Mouse (Mus musculus) adrenal gland, adult (tissue): ENCODE measurements around the gene Fgr.
A peak's percentile ranks its signal among the peaks of the same experiment; 100 is the strongest.

Experiments used
- DNase-seq, 2 experiments: peaks; one replicate each; pipeline ENCODE4 v3.0.0; 2022 to 2023; ENCODE audit warnings: low spot score in 1 of 2; ENCODE audit not compliant: inconsistent age in 2 of 2

Fgr gene

DNA sequence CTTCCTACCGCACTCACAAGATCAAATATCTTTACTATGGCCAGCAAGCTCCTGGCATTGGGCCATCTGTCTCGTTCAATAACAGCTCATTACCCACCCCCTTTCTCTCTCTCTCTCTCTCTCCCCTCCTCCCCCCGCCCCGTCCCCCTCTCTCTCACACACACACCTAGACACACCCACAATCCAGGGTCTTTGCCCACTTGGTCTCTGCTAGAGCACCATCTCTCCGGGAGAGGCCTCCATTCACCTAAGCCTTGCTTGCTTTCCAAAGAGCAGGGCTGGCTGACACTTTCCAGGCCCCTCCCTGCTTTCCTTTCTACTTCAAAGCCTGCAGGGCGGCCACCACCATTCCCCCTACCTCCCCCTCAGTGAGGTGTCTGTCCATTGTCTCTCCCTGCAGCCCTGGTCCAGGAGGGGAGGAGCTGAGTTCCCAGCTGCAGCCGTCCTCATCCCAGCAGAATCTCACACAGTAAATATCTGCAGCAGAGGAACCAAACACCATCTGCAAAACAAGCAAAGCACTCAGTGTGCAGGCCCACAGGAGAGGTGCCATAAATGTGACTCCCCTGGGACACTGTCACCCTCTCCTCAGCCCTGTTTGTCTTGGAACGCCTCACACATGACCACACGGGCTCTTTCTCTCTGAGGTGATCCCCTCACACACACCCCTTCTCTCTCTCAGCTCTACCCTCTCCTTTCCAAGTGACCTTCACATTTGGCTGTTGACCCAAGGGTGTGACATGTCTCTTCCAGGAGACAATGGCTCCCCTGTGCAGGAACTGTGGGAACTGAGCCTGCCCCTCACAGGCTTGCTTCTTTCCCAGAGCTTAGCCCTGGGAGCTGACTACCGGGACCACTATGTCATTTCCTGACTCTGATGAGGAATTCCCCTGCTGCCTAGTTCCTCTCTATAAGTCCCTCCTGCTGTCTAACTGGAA, 14.9 kb upstream of the Fgr start:
- peak; percentile 44 to 69 for DNase-seq

DNA sequence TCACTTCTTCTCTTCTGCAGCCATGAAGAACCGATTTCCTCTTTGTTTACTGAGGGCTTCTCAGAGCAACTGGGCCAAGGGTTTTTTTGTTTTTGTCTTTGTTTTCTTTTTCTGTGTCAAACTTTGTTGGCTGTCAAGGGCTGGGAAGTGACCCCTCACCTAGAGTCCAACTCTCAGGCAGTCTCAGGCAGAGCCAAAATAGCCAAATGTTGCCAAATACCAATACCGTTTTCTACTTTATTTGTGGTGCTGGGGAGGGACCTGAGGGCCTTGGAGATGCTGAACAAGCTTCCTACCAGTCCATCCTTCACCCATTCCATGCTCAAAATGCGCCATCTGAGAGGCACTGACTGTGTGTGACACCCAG, 14.2 kb upstream of the Fgr start:
- peak in 1 of 2 experiments; percentile 57 for DNase-seq

DNA sequence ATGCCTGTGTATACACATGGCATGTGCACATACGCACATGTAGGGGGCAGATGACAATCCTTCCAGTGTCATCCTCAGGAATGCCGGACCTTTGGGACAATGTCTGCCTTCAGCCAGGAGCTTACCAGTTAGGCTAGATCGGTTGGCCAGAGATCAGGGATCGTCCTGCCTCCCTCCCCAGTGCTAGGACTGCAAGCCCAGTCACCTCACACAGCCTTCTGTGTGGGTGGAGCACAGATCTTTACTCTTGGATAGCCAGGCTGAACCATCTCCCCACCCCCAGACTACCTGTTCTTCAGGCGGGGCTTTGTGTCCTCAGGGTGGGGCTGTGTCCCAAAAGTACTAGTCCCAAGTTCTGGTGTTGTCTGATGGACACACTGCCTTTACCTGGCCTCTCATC, 13.6 kb upstream of the Fgr start:
- DNase-seq: peak in 1 of 2 experiments; percentile 49

DNA sequence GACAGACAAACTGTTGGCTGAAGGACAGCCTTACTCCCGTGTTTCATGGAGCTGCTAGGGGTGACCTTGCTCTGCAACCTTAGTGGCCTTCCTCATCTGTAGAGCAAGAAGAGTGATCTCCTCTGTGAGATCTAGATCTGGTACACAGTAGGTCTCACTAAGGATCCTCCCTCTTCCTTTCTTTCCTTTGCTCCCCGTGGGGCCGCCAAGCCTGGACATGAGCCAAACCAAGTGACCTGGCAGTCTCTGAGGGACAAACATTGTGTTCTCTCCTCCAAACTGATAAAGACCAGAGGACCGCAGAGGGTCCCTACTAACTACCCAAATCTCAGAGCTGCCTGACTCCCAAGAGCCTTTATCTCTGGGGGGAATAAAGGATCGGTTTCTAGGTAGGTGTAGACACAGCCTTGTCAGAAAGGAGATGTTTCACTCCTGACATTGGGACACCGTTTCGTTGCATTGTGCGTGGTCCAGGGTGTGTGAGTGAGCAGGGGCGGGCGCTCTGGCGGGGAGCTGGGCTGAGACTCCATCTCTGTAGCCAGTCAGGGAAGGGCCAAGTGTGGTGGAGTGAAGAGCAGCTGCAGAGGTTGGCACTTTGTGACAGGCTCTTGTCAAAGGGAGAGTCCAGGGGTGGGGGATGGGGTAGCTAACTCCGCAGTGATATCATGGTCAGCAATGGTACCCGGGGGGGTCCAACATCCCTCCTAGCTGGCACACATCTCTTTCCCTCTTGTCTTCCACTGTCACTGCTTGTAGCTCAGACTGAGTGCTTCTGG, 12.8 kb upstream of the Fgr start:
- peak; percentile 84 to 88 for DNase-seq

DNA sequence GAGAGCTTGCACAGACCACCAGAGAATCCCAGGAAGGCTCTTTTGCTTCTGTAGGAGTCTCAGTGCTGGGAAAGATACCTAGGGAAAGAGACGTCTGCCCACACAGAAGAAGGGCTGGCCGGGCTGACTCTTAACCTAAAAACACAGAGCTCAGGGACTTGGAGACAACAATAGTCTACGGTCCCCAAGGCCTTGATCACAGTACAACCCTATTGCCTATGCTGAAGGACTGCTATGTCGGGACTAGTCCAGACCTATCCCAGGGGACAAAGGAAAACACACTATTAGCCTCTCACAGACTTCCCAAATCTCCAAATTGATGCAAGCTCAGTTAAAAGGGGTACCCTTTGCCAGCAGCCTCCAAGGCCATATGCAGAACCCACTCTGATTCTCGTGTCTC, 12.0 kb upstream of the Fgr start:
- no peak for DNase-seq

DNA sequence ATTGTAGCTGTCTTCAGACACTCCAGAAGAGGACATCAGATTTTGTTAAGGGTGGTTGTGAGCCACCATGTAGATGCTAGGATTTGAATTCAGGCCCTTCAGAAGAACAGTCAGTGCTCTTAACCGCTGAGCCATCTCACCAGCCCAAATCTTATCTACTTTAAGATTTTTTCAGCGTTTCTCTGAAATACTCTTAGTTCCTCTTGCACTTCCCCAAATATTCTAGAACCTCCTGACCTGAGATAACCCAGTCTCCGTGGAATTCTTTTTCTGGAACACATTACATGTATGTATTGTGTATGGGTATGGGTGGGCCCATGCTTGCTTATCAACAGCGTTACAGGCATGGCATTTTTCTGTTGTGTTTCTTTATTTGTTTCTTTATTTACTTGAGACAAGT, 11.3 kb upstream of the Fgr start:
- DNase-seq: no peak

DNA sequence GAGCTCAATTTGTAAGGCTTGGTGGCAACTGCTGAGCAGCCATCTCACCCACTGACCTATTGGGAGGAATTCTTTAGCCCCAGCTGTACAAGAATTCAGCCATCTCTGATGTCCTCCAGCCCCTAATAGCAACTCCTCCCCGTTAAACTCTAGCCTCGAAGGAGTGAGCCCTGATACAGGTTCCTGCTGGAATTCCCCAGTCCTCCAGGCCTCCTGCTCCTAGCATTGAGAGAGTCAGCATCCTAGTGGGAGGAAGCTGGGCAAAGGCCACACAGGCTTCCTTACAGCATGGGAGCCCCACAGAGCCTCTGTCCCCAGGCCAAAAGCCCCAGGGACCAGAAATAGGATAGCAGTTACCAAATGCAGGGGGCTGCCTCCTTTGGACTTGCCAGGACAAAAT, 10.5 kb upstream of the Fgr start:
- DNase-seq: peak in 1 of 2 experiments; percentile 34

DNA sequence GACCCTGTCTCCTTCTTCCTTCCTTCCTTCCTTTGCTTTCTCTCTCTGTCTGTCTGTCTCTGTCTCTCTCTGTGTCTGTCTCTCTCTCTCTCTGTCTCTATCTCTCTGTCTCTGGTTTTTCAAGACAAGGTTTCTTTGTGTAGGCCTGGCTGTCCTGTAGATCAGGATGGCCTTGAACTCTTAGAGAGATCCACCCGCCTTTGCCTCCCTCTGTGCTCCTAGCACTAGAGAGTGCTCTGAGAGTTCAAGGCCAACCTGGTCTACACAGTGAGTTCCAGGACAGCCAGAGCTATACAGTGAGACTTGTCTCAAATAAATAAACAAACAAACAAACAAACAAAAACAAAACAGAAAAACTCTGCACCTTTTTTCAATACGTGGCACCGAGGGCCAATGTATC, 9.8 kb upstream of the Fgr start:
- DNase-seq: no peak

DNA sequence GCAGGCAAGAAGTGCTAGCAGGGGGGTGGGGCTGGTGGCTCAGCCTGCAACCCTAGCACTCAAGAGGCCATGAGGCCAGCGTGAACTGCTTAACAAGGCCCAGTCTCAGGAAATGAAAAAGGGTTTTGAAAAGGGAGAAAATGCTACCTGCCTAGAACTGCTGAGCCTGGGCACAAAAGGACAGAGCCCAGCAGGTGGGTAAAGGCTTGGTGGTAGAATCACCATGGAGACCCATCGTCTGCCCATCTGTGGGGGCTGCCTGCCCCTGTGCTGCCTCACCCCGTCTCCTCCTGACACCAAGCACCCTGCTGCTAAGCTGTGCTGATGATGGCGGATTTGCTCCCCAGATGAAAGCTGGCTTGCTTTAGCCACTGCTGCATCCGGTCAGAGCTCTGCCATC, 9.4 kb upstream of the Fgr start:
- DNase-seq: no peak

DNA sequence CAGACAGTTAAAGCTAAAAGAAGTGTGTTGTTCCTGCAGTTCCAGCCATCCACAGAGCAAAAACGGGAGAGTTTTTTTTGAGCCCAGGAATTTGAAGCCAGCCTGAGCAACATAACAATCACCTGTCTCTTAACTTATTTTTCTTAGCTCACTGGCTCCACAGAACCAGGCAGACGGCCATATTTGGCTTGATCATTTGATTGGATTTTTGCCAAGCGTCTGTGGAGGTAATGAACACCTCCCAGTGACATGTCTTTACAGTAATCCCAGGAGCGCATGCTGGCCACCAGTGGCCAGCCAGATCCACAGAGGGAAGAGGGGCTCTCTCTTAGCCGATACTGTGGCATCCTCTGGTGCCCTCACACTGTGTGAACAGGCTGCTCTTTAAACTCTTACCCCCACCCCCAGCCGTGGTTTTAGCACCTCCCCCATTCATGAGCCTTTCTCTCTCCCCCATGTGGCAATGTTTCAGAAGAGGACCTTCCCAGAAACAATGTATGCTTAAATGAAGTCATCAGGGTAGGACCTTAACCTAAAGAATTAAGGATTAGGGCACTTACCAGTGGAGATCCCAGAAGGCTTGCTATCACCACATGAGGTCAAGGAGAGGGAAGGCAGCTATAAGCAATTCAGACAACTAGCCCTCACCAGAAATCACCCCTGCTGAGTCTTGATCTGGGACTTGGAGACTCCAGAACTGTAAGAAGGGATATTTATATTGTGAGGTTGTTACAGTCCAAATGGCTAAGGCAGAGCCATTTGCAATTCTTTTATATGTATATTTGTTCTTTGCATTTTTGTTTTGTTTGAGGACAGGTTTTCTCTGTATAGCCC, 5.6 kb upstream of the Fgr start:
- DNase-seq: no peak

DNA sequence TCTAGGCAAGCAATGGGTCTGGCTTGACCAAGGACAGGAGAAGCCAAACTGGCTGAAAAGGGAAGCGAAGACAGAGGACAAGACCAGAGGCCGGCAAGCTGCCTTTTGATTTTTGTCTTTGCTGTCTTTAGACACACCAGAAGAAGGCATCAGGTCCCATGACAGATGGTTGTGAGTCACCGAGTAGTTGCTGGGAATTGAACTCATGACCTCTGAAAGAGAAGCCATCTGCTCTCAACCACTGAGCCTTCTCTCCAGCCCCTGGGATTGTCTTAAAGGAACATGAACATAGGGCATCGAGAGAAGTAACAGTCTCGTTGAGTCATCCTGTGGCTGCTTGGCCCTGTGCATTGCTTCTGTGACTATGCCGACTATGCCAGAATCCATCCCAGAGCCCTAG, 2.3 kb upstream of the Fgr start:
- DNase-seq: no peak

DNA sequence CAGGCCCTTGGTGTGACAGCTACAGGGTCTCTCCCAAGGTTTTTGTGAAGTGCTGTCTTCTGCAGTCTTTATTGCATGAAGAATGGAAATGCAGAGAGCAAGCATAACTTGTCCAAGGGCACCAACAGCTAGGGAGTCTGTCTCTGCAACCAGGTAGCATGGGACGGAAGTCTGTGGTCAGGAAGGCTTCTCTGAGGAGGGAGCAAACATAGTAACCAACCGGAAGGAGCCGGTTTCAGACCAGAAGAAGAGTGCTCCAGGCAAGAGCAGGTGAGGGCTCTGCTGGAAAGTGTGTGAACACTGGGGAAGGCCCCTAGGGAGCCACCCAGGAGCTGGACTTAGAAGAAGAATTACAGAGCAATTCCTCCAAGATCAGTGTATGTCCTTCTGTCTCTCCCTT, 1.8 kb upstream of the Fgr start:
- DNase-seq: no peak

DNA sequence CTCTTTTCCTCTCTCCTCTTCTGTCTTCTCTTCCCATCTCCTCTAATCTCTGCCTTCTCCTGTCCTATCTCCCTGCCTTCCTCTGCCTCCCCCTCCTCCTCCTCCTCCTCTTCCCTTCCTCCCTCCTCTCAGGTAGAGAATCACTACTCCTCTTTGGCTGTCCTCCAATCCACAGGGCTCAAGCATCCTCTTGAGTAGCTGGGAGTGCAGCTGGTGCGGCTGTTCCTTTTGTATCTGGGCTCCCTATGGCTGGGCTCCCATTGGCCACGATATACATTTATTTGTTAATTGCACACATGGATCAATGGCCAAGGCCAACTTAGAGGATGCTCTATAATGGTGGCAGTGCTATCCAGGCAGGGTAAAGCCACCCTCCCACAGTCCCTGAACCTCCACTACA, 1.3 kb upstream of the Fgr start:
- DNase-seq: no peak

DNA sequence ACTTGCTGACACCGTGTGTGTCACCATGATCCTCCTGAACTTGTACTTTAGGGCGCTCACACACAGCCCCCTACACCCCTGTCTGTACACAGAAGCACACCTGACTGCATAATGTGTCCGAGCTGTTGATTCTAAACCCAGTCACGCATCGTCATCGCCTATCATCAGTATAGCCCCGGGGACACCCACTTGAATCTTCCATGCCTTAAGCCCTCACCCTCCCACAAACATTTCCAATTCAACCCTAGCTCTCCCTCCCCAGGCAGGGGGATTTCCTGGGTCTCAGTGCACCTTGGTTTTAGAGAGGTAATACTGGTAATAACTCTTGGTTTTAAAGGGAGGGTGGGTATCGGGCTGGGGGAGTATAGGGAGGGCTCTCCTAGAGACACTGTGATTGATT, 709 bp upstream of the Fgr start:
- DNase-seq: no peak

DNA sequence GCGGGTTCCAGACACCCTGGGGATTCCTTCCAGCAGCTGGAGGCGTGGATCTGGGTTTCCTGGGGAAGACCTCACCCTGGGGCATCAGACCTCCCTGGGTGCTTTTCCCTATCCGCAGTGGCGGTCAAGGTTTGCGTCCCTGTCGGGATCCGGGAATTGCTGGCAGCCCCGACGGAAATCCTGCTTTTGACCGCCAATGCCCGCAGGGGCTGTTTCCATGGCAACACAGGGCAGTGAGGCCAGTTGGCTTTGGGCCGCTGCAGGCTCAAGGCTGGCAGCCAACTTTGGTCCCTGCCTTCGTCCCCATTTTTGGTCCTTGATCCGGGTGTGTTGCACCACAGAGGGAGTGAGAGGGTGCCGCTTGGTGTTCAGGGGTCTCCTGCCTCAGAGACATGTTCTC, 1.0 kb downstream of the Fgr start:
- DNase-seq: peak; percentile 86 to 96

DNA sequence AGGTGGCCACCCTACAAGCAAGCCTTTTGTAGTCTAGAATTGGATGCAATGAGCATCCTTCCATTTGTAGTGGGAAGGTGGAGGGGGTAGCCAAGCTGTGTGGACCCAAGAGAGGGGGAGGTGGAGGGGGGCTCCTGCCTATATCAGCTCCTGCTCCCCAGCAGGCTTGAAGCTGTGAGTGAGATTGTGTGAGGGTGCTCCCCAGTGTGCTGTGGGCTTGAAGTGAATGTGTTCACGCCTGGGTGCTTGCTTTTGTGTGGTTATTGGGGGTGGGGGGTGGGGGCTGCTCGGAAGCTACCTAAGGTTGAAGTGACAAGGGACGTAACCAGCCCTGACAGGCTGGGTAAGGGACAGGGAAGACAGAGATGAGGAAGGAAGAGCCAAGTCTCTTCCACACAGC, 1.9 kb downstream of the Fgr start:
- no peak for DNase-seq

DNA sequence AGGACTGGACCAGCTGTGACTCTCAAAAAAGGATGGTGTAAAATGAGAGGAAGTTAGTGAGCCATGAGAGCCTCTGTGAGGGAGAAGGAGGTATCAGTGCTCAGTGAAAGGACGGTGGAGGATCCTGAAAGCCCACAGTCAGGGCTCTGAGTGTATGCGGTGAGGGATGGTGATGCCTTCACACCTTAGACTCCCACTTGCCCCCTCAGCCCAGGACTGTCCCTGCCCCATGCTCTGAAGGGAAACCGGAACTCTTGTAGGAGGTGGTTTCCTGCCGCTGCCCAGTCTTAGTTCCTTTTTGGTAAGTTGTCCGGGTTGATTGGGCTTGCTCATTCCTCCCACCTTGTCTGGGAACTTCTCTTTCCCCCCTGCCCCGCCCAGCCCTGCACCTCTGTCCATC, 2.8 kb downstream of the Fgr start:
- peak in 1 of 2 experiments; percentile 39 for DNase-seq

DNA sequence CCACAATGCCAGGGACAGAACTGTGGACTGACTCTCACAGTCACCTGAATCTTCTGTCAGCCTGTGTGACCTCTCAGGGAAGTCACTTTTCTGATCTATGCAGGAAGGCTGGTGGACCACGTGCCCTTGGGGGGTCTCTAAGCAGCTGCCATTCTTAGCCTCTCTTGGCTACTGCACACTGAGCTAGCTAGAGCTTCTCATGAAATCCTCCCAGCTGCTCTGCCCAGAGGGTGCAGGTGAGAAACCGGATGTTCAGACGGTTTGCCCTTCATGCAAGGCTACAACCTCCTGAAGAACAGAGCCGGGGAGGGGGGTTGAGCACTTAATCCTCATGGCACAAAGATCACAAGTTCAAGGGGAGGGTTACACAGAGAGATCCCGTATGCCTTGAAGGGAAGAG, 3.7 kb downstream of the Fgr start:
- peak in 1 of 2 experiments; percentile 41 for DNase-seq

DNA sequence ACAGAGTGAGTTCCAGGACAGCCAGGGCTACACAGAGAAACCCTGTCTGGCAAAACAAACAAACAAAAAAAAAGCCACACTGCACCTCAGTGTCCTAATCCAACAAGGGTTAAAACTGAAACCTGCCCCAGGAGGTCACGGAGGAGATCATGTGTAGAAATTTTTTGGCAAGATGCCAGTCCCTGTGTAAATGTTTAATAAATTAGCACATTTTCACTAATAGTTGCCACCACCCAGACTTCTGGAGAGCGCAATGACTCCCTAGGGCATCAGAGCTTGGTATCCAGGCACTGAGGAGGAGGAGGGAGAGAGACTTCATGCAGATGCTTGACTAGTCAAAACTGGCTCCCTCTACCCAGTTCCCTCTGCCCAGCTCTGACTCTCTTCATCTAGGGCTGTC, 5.3 kb downstream of the Fgr start:
- DNase-seq: no peak

DNA sequence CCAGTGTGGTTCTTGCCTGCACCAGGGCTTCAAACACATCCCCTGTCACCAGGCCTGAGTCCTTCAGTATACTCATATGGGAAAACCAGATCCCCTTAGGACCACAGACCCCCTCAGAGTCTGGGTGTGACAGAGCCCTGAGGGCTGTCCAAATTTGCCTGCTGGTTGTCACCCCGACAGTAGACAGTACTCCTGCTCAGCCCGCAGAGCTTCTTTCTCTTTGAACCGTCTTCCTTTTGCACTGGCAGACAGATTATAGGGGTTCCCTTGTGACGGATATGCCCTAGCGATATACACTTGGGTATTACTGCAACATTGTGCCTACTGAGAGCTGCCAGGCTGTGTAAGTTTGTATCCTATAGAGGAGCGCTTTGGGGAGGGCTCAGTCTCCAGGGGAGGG, 7.7 kb downstream of the Fgr start:
- no peak for DNase-seq

DNA sequence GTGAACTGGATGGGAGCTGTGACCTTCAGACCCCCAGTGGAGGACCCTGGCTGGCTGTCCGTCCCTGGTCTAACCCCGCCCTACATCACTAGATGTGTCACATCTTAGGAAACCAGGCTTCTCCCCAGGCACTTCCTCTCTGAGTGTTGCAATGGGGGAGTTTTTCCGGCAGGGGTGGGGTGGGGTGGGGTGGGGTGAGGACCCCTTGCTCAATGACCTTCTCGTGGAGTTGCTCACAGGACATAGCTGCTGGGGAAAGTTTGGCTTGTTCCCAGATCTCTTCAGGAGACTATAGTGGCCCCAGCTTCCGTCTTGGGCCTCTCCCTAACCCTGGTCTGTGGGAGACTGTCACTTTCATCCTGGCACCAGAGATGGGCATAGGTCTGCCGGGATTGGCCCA, 9.1 kb downstream of the Fgr start:
- DNase-seq: no peak
